Mouse (Mus musculus) layer of hippocampus, postnatal 14 days (tissue): ENCODE results near the gene Acsm5. TPM values are rescaled to one million over a fixed set of nuclear protein-coding genes. Genes with fewer than 3 reads are reported as not detected.

Experiments used
- DNase-seq, 2 experiments: peaks; one replicate each; pipeline ENCODE4 v3.0.0; 2021 to 2022; ENCODE audit warnings: low spot score in 2 of 2, mixed read lengths in 1 of 2
- long read RNA-seq, 2 experiments: library from polyadenylated mRNA; stranded (forward); transcript quantifications; one replicate each; pipeline ENCODE4 v2.0.0; 2021
- total RNA-seq, 2 experiments: library from RNA; stranded (reverse); gene quantifications; 2 replicates each; pipeline ENCODE4 v1.2.3; 2021

The Acsm5 gene
- under 1 TPM; 0.12 to 0.36 TPM for total RNA-seq
- long read RNA-seq, experiment 1 = 0 reads
- long read RNA-seq, experiment 2 = 0 reads

GRCm38 (mm10) chr7:119519163-119519562 lies at the start of gene Acsm5:
TSS of gene Acsm5 (plus strand) at chr7:119519463.
- no peak for DNase-seq

GRCm38 (mm10) chr7:119476500-119477389 lies 42.5 kb upstream of the Acsm5 start:
- DNase-seq = no peak

GRCm38 (mm10) chr7:119479256-119479655 lies 40.0 kb upstream of the Acsm5 start, which contains the start of gene Umod:
TSS of gene Umod (minus strand) at chr7:119479282.
- no peak for DNase-seq

- DNase-seq = no peak
Measured at GRCm38 (mm10) chr7:119484154-119484553, 35.1 kb upstream of the Acsm5 start.

GRCm38 (mm10) chr7:119486683-119487082 lies 32.6 kb upstream of the Acsm5 start:
- no peak for DNase-seq

GRCm38 (mm10) chr7:119490041-119490780 lies 29.1 kb upstream of the Acsm5 start:
- DNase-seq = no peak

GRCm38 (mm10) chr7:119511143-119511542 lies 8.1 kb upstream of the Acsm5 start:
- no peak for DNase-seq

- peak; percentile 39 to 53 for DNase-seq
Measured at GRCm38 (mm10) chr7:119513056-119513455, 6.2 kb upstream of the Acsm5 start.

GRCm38 (mm10) chr7:119515492-119516271 lies 3.6 kb upstream of the Acsm5 start:
- DNase-seq = peak; percentile 47 to 55

- DNase-seq = no peak
Measured at GRCm38 (mm10) chr7:119516272-119516558, 3.0 kb upstream of the Acsm5 start.

GRCm38 (mm10) chr7:119519654-119520053 lies 391 bp downstream of the Acsm5 start:
- DNase-seq = peak; percentile 72 to 79

- DNase-seq = no peak
Measured at GRCm38 (mm10) chr7:119521816-119522215, 2.6 kb downstream of the Acsm5 start.

- DNase-seq = no peak
Measured at GRCm38 (mm10) chr7:119522385-119522784, 3.1 kb downstream of the Acsm5 start.

- no peak for DNase-seq
Measured at GRCm38 (mm10) chr7:119523389-119523788, 4.1 kb downstream of the Acsm5 start, which contains the start of gene Pdilt. TSS of gene Pdilt (minus strand) at chr7:119523489.

GRCm38 (mm10) chr7:119525881-119526281 lies 6.6 kb downstream of the Acsm5 start:
- DNase-seq = peak; percentile 12 to 32

- no peak for DNase-seq
Measured at GRCm38 (mm10) chr7:119526486-119526885, 7.2 kb downstream of the Acsm5 start.

GRCm38 (mm10) chr7:119527135-119527534 lies 7.9 kb downstream of the Acsm5 start:
- no peak for DNase-seq

GRCm38 (mm10) chr7:119527548-119527947 lies 8.3 kb downstream of the Acsm5 start:
- no peak for DNase-seq

- no peak for DNase-seq
Measured at GRCm38 (mm10) chr7:119528617-119529016, 9.4 kb downstream of the Acsm5 start.

GRCm38 (mm10) chr7:119532924-119533323 lies 13.7 kb downstream of the Acsm5 start:
- DNase-seq = no peak

GRCm38 (mm10) chr7:119534389-119534788 lies 15.1 kb downstream of the Acsm5 start:
- DNase-seq = no peak
